Mouse (Mus musculus): ENCODE data around the gene Sept9.

Sept9 gene

DNA sequence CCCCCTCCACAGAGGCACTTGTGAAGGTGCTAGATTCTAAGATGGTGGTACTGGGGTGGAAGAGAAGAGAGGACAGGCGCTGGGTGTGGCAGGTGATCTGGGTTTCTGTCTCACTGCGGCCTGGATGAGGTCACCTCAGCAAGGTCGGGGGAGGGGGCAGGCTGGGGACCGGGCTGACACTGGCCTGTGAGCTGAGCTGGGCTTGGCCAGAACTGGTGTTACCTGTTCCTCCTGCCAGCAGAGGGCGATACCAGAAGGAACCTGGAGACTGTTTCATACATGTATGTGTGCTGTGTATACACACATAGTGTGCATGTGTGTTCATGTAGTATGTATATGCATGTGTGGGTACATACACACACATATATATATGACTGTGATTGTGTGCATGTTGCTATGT, 23.2 kb upstream of the Sept9 start:
- DNase-seq (ENCODE audit: low read depth, low spot score): no peak

DNA sequence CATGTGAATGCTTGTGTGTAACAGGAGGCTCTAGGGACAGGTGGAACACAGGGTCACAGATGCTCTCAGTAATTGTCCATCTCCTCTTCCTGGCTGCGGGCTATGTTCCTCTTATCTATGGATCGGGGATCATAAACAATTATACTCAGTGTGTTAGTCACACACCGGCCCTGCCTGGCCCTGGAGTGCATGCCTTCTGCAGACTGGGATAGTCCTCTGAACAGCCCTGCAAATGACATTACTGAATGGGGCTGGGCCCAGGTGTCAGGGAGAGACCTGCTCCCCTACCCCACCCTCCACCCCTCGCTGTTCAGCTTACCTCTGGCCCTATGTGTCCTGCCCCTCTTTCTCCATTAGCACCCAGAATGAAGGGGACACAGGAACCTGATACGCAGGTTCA, 22.6 kb upstream of the Sept9 start:
- DNase-seq (ENCODE audit: low read depth, low spot score): no peak

DNA sequence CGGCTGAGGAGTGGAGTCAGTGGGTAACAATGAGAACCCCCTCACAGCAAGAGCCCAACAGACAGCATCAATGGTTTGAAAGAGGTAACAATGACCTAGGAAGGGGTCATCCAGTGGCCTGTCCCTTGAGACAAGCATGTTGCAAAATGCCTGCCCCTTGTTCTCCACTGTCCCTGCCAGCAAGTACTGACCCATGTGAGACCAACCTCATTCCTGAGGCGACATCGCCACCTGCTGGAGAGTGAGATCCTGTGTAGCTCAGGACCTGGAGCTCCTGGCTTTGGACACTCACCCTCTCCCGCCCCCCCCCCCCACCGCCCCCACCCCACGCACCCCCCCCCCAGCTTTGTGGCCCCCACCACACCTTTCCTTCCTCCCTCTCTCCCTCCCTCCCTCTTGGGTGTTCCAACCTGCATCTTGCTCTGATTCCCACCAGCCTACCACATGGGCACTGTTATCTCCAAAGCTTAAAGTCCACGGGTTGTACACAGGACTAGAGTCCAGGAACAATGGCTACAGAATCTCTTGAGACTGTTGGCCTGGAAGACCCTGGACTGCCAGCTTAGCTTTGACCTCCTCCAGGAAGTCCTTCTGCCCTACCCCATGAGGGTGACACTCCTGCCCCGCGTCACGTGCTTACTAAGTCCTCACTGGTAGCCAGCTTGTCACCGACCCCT, 22.0 kb upstream of the Sept9 start:
- DNase-seq (ENCODE audit: low read depth, low spot score): no peak

DNA sequence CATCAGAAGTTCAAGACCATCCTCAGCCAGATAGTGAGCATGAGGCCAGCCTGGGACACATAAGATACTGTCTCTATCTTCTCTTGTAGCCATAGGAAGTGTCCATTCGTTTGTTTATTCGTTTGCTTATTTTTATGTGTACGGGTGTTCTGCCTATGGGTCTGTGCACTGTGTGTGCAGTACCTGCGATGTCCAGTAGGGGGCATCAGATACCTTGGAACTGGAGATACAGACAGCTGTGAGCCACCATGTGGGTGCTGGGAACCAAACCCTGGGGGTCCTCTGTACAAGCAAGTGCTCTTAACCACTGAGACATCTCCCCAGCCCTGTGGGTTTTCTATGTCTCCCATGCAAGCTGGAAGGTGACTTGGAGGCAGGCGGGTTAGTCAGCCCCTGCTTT, 19.6 kb upstream of the Sept9 start:
- DNase-seq (ENCODE audit: low read depth, low spot score): no peak

DNA sequence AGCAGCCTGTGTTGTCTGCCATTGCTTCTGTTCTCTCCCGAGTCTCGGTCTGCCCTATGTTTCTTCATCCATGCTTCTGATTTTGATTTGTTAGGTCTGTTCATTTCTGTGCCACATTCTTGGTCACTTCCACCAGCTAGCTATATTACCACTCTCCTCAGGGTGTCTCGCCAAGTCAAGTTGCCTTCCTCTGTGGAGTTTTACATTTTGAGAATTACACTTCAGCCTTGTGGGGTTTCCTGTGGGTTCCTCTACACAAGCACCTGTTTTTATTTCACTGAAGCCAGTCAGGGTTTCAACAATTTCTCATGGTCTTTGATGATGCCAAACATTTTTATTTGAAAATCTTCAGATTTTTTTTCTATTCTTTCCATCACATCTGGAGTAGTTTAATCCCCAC, 16.7 kb upstream of the Sept9 start:
- DNase-seq (ENCODE audit: low read depth, low spot score): no peak

DNA sequence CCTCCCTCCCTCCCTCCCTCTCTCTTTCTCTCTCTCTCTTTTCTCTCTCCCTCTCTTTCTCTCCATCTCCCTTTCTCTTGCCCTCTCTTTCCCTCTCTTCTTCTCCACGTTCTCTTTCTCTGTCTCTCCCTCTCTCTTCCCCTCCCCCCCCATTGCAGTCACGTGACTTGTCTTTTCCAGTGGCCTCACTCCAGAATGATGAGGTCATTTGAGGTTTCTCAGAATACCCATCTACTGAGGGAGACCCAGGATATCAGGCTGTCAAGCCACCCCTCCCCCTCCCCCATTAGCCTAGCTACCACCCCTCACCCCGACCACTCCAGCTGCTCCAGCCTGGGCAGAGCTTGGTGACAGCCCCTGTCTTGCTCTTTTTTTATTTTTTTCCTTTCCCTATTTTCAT, 16.2 kb upstream of the Sept9 start:
- no peak for DNase-seq (ENCODE audit: low read depth, low spot score)

DNA sequence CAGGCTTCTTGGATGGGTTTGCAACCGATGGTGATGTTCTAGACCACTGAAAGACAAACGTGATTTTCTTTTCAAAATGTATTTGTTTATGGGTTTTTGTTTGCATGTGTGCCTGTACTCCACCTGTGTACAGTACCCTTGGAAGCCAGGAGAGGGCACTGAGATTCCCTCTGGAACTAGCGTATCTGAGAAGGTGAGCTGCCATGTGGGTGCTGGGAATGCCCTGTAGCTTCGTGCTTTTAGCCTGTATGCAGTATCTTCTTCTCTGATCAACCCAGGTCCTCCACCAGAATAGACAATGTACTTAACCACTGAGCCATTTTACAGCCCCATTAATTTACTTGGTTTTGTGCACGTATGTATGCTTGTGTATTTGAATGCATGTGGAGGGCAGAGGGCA, 15.6 kb upstream of the Sept9 start:
- DNase-seq (ENCODE audit: low read depth, low spot score): no peak

DNA sequence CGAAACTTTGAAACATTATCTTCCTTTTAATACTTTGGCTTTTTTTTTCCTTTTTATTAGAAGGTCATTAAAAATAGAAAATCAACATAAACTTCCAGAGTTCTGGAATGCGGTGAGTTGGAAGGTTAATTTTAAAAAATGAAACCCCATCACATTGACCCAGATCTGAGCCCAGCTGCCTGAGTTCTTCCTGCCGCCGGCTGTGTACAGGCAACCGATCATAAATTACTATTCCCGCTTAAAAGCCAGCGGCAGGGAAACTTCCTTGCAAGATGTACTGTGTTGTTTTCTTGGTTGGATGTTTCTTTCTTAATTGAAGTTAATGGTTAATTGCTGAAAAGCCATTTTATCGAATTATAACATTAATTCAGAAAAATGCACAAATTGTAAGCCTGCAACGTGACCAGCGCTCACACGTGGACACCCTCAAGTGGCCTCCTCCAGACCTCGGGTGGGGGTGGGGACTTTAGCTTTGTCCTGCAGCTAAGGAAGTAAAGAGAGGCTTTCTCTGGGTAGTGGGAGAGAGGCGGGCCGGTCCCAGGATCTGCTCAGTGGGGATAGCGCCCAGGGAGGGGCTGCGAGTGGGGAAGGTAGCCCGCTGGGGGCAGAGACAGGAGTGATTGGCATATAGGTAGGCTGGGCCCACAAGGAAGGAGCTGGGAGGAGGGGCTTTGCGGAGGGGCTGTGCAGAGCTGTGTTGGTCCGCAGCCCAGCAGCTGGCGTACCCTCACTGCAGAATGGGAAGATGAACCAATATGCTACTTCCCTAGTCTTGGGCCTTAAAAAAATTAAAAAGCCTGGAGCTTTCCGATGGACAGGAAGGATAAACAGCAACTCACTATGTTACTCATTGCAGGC, 14.2 kb upstream of the Sept9 start:
- DNase-seq (ENCODE audit: low read depth, low spot score): no peak

DNA sequence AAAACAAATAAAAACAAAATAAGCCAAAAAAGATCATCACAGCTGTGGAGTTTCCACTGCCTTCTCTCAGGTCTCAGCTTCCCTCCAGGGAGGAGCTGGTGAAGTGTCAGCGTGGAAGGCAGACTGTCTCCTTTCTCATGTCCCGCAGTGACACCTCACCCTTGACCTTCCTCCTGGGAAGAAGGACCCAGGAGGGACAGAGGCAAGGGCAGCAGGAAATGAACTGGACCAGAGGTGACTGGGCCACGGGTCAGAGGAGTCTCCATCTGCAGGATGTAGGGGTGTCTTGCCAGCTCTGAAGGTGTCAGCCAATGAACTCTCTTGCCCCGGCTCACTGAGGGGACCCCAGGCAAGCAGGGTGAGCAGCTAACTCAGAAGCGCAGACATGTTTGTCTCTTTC, 7.9 kb upstream of the Sept9 start:
- DNase-seq (ENCODE audit: low read depth, low spot score): no peak

DNA sequence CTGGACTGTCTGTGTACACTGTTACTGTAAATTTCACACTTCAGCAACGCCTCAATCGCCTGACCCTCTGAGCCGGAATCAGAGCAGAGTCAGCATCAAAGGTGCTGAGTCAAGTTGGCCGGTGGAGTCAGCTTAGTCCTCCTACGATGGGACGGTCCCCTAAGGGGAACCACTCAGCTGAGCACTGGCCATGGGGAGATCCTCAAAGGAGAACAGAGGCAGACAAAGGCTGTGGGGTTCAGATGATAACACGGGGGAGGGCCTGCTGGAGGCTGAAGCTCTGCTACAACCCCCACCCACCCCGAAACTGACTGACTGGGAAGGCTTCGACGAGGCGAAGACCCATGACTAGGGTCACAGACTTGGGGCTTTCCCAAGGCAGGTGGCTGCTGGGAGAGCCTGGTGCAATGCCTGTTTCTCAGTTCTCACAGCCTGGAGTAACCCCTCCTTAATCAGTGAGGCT, 5.0 kb upstream of the Sept9 start:
- no peak for DNase-seq (ENCODE audit: low read depth, low spot score)

DNA sequence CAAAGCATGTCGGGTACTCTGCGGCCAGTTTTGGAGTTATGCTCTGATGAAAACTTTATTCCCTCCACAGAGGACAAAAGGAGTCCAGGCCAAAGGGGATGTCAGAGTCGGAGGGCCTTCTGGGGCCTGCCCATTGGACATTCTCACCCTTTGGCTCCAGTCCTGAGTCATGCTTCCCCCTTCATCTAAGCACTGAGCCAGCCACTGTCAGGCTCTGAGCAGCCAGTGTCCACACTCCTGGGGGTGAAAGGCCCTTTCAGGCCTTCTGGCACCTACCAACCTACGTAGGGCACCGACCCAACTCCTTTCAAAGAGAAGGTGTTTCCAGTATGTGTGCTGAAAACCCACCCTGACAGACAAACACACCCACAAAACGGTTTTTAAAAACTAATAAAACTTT, 3.8 kb upstream of the Sept9 start:
- DNase-seq (ENCODE audit: low read depth, low spot score): no peak

DNA sequence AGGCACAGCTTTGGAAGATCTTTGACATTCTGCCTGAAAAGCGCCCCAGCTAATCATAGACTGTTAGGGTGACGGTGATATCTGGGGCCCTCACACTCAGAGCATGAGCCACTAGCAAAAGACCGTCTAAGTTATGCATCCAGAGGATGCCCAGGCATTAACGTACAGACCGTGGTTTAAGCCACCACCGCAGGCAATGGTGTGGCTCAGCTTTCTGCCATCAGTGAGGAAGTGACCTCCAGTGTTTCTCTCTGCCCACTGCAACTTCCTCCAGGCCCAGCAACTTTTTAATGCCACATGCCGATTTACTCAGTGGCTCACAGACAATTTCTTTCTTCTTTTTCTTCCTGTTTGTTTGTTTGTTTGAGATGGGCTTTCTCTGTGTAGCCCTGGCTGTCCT, 2.8 kb upstream of the Sept9 start:
- DNase-seq (ENCODE audit: low read depth, low spot score): no peak

DNA sequence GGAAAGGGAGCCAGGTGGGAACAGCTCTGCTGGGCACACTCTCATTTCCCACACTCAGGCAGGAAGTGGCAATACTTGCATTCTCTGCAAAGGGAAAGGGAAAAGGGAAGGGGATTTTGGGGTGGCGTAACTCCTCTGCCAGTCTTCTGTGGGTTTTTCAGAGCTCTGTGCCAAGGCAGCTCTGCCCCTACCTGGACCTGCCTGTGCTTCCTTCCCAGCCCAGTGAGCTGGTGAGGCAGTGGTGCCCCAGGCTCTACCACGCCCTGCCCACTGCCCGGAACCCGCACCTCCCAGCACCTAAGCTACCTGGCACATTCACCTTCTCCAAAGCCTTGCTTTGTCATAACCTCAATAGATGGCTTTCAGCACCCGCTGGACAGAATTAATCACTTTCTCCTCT, 1.3 kb upstream of the Sept9 start:
- no peak for DNase-seq (ENCODE audit: low read depth, low spot score)

DNA sequence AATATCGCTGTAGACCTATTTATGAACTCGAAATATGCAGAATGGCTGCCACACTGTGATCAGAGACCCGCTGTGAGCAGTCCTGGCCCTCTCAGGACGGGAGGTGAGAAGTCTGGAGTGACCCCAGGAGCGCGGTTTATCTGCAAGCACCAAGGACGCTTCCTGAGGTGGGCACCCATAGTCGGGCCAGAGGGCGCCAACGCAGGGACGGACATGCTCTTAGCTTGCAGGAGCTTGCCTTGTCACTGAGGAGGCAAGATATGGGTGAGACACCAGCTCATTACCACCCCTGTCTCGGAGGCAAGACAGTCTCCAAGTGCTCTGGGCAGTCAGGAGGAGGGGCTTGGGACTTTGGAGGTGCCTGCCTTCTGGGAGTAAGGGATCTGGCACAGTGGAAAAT, 2.4 kb downstream of the Sept9 start:
- DNase-seq (ENCODE audit: low read depth, low spot score): no peak

DNA sequence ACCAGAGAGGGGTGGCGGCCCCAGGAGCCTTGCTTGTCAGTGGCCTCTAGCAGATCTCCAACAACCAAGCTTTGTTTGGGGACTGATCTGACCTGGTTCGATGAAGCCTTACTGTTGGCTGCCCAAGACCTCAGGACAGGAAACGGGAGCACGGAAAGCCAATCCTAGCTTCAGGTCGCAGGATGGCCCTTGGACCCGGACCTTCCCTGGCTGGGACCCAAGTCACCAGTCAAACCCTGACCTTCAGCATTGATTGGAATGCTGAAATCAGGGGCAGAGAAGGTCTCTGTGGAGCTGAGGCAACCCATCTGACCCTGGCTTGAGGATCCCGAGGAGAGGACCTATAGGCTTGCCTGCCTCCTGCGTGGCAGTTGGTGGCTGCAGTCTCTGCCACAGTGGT, 5.1 kb downstream of the Sept9 start:
- no peak for DNase-seq (ENCODE audit: low read depth, low spot score)

DNA sequence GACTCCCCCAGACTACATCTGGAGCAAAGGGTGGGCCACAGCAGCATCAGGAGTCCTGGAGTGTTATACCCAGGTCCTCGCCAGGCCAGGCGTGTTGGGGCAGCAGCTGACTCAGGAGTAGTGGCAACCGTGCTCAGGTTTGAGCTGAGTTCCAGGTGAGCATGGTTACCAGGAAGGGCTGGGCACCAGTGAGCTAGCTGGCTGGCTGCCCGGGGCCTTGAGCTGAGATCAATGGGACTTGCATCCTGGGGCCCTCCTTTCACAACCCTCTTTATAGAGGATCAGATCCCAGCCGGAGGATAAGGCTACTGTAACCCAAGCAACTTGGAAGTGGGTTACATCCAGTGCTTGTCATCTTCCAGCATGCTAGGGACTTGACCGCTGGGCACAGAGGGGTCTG, 5.6 kb downstream of the Sept9 start:
- DNase-seq (ENCODE audit: low read depth, low spot score): no peak

DNA sequence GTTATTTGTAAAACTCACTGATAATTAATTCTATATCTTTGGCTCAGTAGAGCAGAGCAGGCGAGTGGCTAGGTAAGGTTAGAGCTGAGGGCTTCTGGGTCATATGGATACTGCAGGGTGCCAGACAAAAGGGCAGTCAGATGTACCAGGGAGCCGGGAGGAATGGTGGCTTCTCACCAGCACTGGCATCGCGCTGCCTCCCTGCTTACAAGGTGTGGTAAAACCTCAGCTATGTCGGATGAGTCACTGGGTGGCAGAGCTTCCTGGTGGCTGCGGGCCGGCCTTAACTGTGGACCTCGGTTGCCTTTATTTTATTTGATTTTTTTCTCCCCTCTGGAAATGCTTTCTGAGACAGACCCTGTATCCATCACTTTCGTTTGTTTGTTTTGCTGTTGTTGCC, 6.0 kb downstream of the Sept9 start:
- no peak for DNase-seq (ENCODE audit: low read depth, low spot score)

DNA sequence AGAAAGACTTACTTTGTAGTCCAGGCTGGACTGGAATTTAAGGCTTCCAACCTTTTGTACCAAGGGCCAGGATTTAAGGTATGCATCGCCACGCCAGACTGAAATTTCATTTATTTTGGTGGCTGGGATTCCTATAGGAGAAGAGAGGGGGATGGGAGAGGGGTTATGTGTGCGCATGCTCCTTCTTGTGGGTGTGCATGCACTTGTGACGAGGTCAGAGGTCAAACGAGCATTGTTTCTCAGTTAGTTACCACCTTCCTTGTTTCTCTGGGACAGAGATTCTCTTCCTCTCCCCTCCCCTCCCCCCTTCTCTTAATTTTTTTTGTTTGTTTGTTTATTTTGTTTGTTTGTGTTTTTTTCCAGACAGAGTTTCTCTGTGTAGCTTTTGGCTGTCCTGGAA, 8.0 kb downstream of the Sept9 start:
- no peak for DNase-seq (ENCODE audit: low read depth, low spot score)

DNA sequence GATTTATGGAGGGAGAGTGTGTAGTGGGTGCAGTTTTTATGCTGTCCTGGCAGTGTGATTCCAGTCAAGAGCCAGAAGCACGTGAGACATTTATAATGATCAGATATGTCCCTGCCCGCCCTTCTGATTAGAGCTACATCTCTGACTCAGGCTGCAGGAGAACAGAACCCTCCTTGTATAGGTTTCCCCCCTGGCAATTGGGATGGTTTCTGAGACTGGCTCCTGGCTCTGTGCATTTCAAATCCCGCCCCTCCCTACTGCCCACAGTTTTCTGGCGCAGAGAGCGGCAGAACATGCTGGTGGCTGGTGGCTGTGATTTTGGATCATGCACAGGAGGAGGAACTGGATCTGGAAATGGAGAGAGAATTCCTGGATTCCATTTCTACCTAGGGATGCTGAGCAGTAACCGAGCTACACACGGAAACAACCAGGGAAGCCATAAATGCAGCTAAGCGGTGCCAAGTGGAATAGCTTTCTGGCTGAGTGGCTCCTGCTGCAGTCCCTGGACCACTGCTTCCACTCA, 8.8 kb downstream of the Sept9 start:
- peak; percentile 53 for DNase-seq (ENCODE audit: low read depth, low spot score)

DNA sequence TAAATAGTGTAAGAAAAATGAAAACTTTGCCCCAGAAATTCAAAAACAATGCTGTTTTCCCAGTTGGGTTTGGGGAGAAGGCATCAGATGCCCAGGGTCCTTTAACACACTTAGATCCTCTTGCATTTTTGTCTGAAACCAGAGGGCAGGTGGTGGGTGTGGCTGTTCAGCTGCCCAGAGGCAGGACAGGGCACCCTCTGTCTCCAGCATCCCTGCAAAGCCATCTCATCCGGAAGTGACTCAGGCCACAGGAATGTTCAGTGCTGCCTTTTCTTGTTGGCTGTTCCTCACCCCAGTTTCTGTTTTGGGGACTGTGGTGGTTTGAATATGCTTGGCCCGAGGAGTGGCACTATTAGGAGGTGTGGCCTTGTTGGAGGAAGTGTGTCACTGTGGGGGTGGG, 17.3 kb downstream of the Sept9 start:
- DNase-seq (ENCODE audit: low read depth, low spot score): no peak

DNA sequence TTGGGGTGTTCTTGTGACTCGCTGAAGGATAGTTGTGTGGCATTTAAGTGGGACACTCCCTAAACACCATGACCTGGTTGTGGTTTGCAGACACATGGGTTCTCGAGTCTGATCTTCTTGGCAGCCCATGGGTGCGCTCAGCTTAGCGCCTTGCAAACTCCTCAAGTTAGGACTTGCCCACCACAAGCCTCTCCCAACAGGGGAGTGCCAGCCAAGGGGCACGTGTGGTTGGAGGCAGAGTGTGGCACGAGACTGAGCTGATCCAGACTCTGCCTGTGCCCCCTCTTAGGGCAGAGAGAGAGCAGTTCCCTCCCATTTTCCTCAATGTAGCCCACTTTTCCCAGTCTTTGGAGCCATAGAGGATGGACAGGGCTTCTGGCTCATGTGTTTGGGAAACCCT, 18.6 kb downstream of the Sept9 start:
- no peak for DNase-seq (ENCODE audit: low read depth, low spot score)

DNA sequence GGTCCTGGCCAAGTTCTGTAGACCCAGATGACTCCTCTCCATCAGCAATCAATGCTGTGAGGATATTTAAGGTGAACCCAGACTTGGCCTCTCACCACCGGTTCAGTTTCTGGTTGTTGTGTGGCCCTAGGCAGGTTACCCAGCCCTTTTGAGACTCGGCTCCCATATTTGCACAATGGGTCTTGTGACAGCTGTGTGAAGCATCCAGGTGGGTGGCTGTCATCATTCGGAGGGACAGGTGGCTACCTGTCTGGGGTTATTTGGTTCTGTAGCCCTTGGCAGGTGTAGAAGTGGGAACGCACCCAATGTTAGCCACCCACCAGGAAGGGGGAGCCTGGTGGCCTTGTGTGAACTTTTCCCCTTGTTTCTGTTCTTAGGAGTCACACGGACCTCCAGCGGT, 19.0 kb downstream of the Sept9 start:
- DNase-seq (ENCODE audit: low read depth, low spot score): no peak

DNA sequence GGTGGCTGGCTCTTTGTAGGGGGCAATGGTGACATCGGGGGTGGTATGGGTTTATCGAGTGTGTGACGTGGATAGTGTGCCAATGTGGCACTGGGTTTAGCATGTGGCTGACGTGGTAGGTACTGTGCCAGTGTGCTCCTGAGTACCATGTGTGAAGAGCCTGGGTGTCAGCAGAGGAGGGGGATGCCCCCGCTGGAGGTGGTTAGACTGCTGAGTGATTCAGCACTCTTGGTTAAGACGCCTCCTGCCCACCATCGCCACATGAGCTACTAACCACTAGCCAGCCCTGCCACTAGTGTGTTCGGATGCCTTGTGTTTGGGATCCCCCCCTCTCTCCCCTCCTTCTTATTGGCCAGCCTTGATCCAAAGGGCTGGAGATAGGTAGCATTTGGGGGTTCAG, 21.3 kb downstream of the Sept9 start:
- no peak for DNase-seq (ENCODE audit: low read depth, low spot score)

Measured in telencephalon, adult 2 months (tissue).